Mouse (Mus musculus): Measurements from ENCODE around the gene Jag1.

Jag1 gene

GRCm38 (mm10) chr2:137087705-137088104 lies 28.7 kb downstream of the Jag1 start:
- no peak for DNase-seq (ENCODE audit: low read depth, low spot score)
- no peaks in the 10 kb centered on the region for H3K27me3 ChIP-seq (ENCODE audit: control insufficient read depth, insufficient read depth, low read length, poor library complexity, severe bottlenecking)
- no peaks in the 10 kb centered on the region for H3K36me3 ChIP-seq (ENCODE audit: control insufficient read depth, insufficient read depth, low read length, poor library complexity, severe bottlenecking)

- no peak for DNase-seq (ENCODE audit: low read depth, low spot score)
- H3K27me3 ChIP-seq (ENCODE audit: control insufficient read depth, insufficient read depth, low read length, poor library complexity, severe bottlenecking), result no peaks in the 10 kb centered on the region
- no peaks in the 10 kb centered on the region for H3K36me3 ChIP-seq (ENCODE audit: control insufficient read depth, insufficient read depth, low read length, poor library complexity, severe bottlenecking)
Measured at GRCm38 (mm10) chr2:137086621-137087395, 29.6 kb downstream of the Jag1 start.

- Histone ChIP-seq H3K27me3 (ENCODE audit: control insufficient read depth, insufficient read depth, low read length, poor library complexity, severe bottlenecking) (no peaks in the 10 kb centered on the region), H3K36me3 (ENCODE audit: control insufficient read depth, insufficient read depth, low read length, poor library complexity, severe bottlenecking) (no peaks in the 10 kb centered on the region)
- DNase-seq (ENCODE audit: low read depth, low spot score), result no peak
Measured at GRCm38 (mm10) chr2:137085257-137085656, 31.2 kb downstream of the Jag1 start.

DNA sequence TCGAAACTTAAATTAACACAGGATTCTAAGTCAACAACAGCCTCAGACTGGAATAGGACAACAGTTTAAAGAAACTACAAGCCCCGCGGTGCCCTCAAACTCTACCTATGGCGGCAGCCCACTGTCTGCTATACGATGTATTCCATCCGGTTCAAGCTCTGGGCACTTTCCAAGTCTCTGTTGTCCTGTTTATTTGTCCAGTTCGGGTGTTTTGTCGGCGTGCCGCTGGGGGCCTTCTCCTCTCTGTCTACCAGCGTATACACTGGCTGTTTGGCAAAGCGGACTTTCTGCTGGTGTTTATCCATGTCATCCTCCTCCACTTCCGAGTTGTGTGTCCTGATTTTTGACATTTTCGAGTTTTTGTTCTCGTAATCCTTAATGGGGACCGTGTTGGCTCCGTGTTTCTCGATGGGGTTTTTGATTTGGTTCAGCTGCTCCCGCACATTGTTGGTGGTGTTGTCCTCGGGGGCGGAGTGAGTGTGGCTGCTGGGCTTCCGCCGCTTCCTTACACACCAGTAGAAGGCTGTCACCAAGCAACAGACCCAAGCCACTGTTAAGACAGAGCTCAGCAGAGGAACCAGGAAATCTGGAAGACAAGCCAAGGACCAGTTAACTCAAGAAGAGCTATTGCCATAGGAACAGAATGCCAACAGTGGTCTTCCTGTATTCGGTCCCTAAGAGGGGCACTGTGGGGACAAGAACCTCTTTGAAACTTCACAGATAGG lies 33.4 kb downstream of the Jag1 start:
- no peaks in the 10 kb centered on the region for H3K36me3 ChIP-seq (ENCODE audit: control insufficient read depth, insufficient read depth, low read length, poor library complexity, severe bottlenecking)
- no peak for DNase-seq (ENCODE audit: low read depth, low spot score)
- no peaks in the 10 kb centered on the region for H3K27me3 ChIP-seq (ENCODE audit: control insufficient read depth, insufficient read depth, low read length, poor library complexity, severe bottlenecking)

- DNase-seq (ENCODE audit: low read depth, low spot score), result no peak
- no peaks in the 10 kb centered on the region for H3K36me3 ChIP-seq (ENCODE audit: control insufficient read depth, insufficient read depth, low read length, poor library complexity, severe bottlenecking)
- H3K27me3 ChIP-seq (ENCODE audit: control insufficient read depth, insufficient read depth, low read length, poor library complexity, severe bottlenecking), result no peaks in the 10 kb centered on the region
Measured at GRCm38 (mm10) chr2:137081001-137081400, 35.4 kb downstream of the Jag1 start.

DNA sequence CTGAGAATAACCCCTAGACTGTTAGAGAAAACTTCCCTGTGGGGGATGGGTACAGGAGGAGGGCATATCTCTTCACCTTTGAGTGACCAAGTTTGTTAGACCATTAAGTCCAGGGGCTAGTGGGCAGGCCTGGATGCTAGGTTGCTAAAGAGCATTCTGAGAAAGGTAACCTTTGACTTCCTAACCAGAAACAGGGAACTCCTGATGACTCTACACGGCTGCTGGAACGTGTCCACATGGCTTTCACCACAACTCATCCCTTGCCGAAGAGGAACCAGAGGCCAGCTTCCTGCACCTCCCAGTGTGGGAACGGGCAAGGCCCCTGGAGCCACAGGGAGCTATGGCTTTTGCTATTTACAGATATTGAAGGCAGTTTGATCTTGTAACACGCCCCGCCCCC lies 36.0 kb downstream of the Jag1 start:
- no peaks in the 10 kb centered on the region for H3K36me3 ChIP-seq (ENCODE audit: control insufficient read depth, insufficient read depth, low read length, poor library complexity, severe bottlenecking)
- DNase-seq (ENCODE audit: low read depth, low spot score), result no peak
- no peaks in the 10 kb centered on the region for H3K27me3 ChIP-seq (ENCODE audit: control insufficient read depth, insufficient read depth, low read length, poor library complexity, severe bottlenecking)

- H3K36me3 ChIP-seq (ENCODE audit: control insufficient read depth, insufficient read depth, low read length, poor library complexity, severe bottlenecking), result no peaks in the 10 kb centered on the region
- no peak for DNase-seq (ENCODE audit: low read depth, low spot score)
Measured at GRCm38 (mm10) chr2:137079721-137080320, 36.6 kb downstream of the Jag1 start.

DNA sequence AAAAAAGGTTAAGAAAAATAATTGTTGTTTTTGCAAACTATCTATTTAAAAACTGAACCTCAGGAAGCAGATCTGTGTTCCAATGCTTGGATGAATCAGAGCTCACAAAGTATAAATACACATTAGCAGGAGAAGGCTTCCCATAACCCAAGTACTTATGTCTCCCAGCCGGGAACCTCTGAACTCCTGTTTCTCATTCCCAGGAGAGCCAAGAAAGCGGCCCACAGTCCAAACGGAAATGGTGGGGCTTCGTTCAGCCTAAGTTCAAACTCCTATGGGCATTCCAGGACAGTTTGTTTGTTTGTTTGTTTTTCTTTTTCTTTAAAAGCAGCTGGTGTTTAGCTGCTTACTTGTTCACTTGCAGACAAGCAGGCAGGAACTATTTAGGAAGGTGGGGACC lies 37.7 kb downstream of the Jag1 start:
- Histone ChIP-seq H3K27me3 (ENCODE audit: control insufficient read depth, insufficient read depth, low read length, poor library complexity, severe bottlenecking) (no peaks in the 10 kb centered on the region), H3K36me3 (ENCODE audit: control insufficient read depth, insufficient read depth, low read length, poor library complexity, severe bottlenecking) (no peaks in the 10 kb centered on the region)
- no peak for DNase-seq (ENCODE audit: low read depth, low spot score)

More at GRCm38 (mm10) chr2:137079721-137080320, 36.6 kb downstream of the Jag1 start:
- no peaks in the 10 kb centered on the region for H3K27me3 ChIP-seq (ENCODE audit: control insufficient read depth, insufficient read depth, low read length, poor library complexity, severe bottlenecking)

GRCm38 (mm10) chr2:137074313-137074620 lies 42.2 kb downstream of the Jag1 start:
- DNase-seq (ENCODE audit: low read depth, low spot score), result no peak
- no peaks in the 10 kb centered on the region for H3K36me3 ChIP-seq (ENCODE audit: control insufficient read depth, insufficient read depth, low read length, poor library complexity, severe bottlenecking)
- H3K27me3 ChIP-seq (ENCODE audit: control insufficient read depth, insufficient read depth, low read length, poor library complexity, severe bottlenecking), result no peaks in the 10 kb centered on the region

GRCm38 (mm10) chr2:137073473-137074312 lies 42.8 kb downstream of the Jag1 start:
- DNase-seq (ENCODE audit: low read depth, low spot score), result no peak
- Histone ChIP-seq H3K36me3 (ENCODE audit: control insufficient read depth, insufficient read depth, low read length, poor library complexity, severe bottlenecking) (no peaks in the 10 kb centered on the region), H3K27me3 (ENCODE audit: control insufficient read depth, insufficient read depth, low read length, poor library complexity, severe bottlenecking) (no peaks in the 10 kb centered on the region)

DNA sequence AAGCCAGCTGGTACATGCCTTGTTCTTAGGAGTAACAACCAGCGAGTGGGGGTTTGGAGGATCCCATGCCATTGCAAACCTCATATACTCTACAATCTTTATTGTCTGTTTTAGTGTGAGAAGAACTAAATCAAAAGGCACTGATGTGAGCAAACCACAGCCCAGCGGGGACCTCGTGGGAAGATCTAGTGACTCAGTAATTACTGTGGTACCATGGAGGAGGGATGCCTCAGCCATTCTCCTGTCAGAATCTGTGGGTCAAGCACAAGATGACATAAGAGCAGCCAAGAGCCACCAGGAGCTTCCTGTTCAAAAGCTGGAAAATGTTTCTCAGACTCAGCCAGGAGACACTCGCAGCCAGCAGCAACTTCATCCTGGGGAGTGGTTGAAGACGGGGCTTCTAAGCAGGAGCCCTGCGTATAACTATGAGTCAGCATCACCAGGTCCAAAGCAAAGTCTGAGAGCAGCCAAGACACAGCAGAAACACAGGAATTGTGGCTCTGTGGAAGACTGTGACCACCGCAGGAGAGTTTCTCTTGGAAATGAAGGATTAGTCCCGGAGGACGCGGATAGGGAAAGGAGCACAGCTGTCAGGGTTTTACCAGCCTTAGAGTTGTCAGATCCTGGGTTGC lies 48.8 kb downstream of the Jag1 start:
- Histone ChIP-seq H3K36me3 (ENCODE audit: control insufficient read depth, insufficient read depth, low read length, poor library complexity, severe bottlenecking) (no peaks in the 10 kb centered on the region), H3K27me3 (ENCODE audit: control insufficient read depth, insufficient read depth, low read length, poor library complexity, severe bottlenecking) (no peaks in the 10 kb centered on the region)
- no peak for DNase-seq (ENCODE audit: low read depth, low spot score)

GRCm38 (mm10) chr2:137064513-137064912 lies 51.9 kb downstream of the Jag1 start:
- H3K27me3 ChIP-seq (ENCODE audit: control insufficient read depth, insufficient read depth, low read length, poor library complexity, severe bottlenecking), result no peaks in the 10 kb centered on the region
- no peak for DNase-seq (ENCODE audit: low read depth, low spot score)
- no peaks in the 10 kb centered on the region for H3K36me3 ChIP-seq (ENCODE audit: control insufficient read depth, insufficient read depth, low read length, poor library complexity, severe bottlenecking)

DNA sequence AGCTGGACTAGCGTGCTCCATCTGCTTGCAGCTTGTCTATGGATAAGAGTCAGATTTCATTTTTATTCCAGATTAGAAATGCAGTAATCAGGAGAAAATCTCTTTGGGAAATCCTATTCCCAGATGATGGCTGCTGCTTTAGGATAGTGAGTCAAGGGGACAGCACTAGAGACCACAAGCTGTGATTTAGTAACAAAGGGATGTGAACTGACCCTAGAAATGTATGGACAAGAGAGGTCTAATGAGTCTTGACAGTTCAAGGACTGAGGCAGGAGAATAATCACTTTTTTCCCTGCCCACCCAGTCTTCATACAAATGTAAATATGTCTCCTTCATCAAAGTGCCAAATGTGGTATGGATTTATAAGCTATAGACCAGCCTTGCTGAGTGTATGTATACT lies 52.6 kb downstream of the Jag1 start:
- no peaks in the 10 kb centered on the region for H3K27me3 ChIP-seq (ENCODE audit: control insufficient read depth, insufficient read depth, low read length, poor library complexity, severe bottlenecking)
- H3K36me3 ChIP-seq (ENCODE audit: control insufficient read depth, insufficient read depth, low read length, poor library complexity, severe bottlenecking), result no peaks in the 10 kb centered on the region
- no peak for DNase-seq (ENCODE audit: low read depth, low spot score)

DNA sequence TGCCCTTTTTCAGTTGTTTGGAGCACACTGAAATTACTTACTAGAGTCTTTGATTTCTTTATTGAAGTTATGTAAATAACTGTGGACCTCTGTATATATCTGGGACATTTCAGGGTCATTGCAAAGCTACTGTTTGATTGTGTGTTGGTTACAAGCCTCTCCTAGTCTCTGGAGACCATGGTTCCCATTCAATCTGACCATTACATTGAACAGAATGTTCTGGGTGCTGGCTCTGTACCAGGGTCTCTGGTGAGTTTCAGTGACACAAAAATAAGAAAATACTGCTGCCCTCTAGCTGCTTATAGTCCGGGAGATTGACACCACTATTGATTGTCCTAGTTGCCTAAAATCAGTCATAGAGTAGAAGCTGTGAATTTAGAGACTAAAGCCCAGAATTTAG lies 66.5 kb downstream of the Jag1 start:
- no peaks in the 10 kb centered on the region for H3K36me3 ChIP-seq (ENCODE audit: control insufficient read depth, insufficient read depth, low read length, poor library complexity, severe bottlenecking)
- H3K27me3 ChIP-seq (ENCODE audit: control insufficient read depth, insufficient read depth, low read length, poor library complexity, severe bottlenecking), result no peaks in the 10 kb centered on the region
- no peak for DNase-seq (ENCODE audit: low read depth, low spot score)
